Mouse (Mus musculus) heart, embryonic 16.5 days (tissue): Measurements from ENCODE around the gene Olfr979. TPM values are rescaled to one million over a fixed set of nuclear protein-coding genes. Genes with fewer than 3 reads are reported as not detected.

Source experiments
- polyA plus RNA-seq: library from polyadenylated mRNA; unstranded; fragments of >200 nt; fragmentation: Nextera tagmentation; extraction: Ambion mirVana; gene quantifications from 2 replicates; pipeline ENCODE4 v1.2.1, GENCODE M21; 2015

Olfr979 gene
- polyA plus RNA-seq, 1 experiment from 2014 or later: not detected

Other genes with a start within 250 kb of the Olfr979 start
- gene Olfr968, start 220.2 kb downstream of the Olfr979 start, polyA plus RNA-seq: not detected in 2 replicates
- not detected in 2 replicates for gene Olfr969, start 212.5 kb downstream of the Olfr979 start, polyA plus RNA-seq
- not detected in 2 replicates for gene Olfr970, start 194.6 kb downstream of the Olfr979 start, polyA plus RNA-seq
- not detected in 2 replicates for gene Olfr971, start 166.6 kb downstream of the Olfr979 start, polyA plus RNA-seq
- not detected in 2 replicates for gene Olfr972, start 137.0 kb downstream of the Olfr979 start, polyA plus RNA-seq
- not detected in 2 replicates for gene Olfr229, start 96.1 kb downstream of the Olfr979 start, polyA plus RNA-seq
- not detected in 2 replicates for gene Olfr974, start 66.0 kb downstream of the Olfr979 start, polyA plus RNA-seq
- not detected in 2 replicates for gene Olfr975, start 51.4 kb downstream of the Olfr979 start, polyA plus RNA-seq
- gene Olfr976, start 42.3 kb downstream of the Olfr979 start, polyA plus RNA-seq: not detected in 2 replicates
- gene Olfr978, start 11.4 kb downstream of the Olfr979 start, polyA plus RNA-seq: not detected in 2 replicates
- gene Olfr980, start 6.1 kb upstream of the Olfr979 start, polyA plus RNA-seq: not detected in 2 replicates
- not detected in 2 replicates for gene Olfr981, start 18.0 kb upstream of the Olfr979 start, polyA plus RNA-seq
- not detected in 2 replicates for gene Olfr982, start 70.4 kb upstream of the Olfr979 start, polyA plus RNA-seq
- gene Olfr983, start 90.1 kb upstream of the Olfr979 start, polyA plus RNA-seq: not detected in 2 replicates
- gene Olfr984, start 110.7 kb upstream of the Olfr979 start, polyA plus RNA-seq: not detected in 2 replicates
- not detected in 2 replicates for gene Olfr985, start 126.7 kb upstream of the Olfr979 start, polyA plus RNA-seq
- not detected in 2 replicates for gene Tmem225, start 144.7 kb upstream of the Olfr979 start, polyA plus RNA-seq
- not detected in 2 replicates for gene Olfr986, start 177.5 kb upstream of the Olfr979 start, polyA plus RNA-seq
- gene Zfp202, start 188.9 kb upstream of the Olfr979 start, polyA plus RNA-seq: 3.2 and 3.4 TPM in 2 replicates